Mouse (Mus musculus): ENCODE results near the gene Nisch. TPM values are rescaled to one million over a fixed set of nuclear protein-coding genes. Genes with fewer than 3 reads are reported as not detected.
A peak's percentile ranks its signal among the peaks of the same experiment; 100 is the strongest.

The Nisch gene
- polyA plus RNA-seq, 1 experiment from 2014 or later, result 377 TPM

DNA sequence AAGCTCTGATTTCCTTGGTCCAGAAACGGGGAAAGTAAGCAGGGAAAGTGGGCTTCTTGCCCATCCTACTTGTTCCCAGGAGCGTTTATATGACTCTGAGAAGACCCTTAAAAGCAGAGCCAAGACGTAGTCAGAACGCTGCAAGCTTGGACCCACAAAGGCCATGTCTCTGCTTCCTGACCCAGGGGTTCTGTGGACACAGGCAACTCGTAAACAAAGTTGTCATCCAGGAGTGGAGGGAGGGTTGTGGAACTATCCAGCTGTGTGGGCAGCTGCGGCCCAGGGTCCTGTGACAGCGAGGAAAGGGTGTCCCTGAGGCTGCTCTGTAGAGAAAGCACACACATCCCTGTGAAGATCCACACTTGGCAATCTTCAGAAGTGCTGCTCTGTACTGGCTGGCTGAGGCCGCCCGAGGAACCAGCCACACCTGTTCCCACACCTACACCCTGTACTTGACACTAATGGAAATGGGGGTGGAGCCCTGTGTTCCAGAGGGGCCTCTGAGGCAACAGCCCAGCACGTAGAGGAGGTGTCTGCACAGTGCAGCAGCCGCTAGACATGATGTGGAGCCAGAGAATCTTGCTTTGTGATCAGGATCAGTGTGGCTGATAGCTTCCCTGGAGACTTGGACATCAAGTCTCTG lies 83.6 kb downstream of the Nisch start:
- H3K4me1 ChIP-seq (replicated peaks; ENCODE audit: control insufficient read depth, insufficient read depth, low read length), result peaks cover 42% of the 10 kb centered on the region

DNA sequence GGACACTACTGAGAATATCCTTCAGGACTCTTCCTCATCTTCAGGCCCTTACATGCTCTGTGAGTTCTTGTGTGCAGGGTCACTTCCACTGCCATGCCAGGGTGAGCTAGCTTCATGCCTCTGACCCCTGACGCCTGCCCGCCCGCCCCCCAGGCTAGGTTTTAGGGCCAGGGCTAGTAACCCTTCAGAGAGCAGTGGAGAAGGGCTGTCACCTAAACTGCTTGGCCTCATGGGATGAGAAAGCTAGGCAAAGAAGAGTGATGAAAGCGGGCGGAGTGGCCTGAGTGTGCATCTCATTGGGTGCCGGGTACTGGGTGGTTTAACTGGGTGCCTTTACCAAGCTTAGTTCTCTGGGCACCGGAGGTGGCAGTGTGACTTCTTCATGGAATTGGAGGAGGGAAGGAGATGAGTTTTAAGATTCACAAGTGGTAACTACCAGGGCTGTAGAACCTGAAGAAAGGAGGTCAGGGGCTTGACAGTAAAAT lies 84.2 kb downstream of the Nisch start:
- no peak for ATAC-seq (ENCODE audit: low read depth)
- peaks cover 40% of the 10 kb centered on the region for H3K4me1 ChIP-seq (replicated peaks; ENCODE audit: control insufficient read depth, insufficient read depth, low read length)
- H3K9ac ChIP-seq (ENCODE audit: low read length), result peak overlapping the region; percentile 93
- peak overlapping the region; percentile 91 for H3K4me2 ChIP-seq (ENCODE audit: low read depth, low read length)
- H3K27ac ChIP-seq (ENCODE audit: low read length), result peak overlapping the region; percentile 93
- H3K36me3 ChIP-seq (ENCODE audit: control insufficient read depth, insufficient read depth, low read length), result peaks cover 29% of the 10 kb centered on the region
- peak overlapping the region; percentile 94 for H3K4me3 ChIP-seq (ENCODE audit: low read length)
- H3K9me3 ChIP-seq (ENCODE audit: control insufficient read depth, low read length), result no peaks in the 10 kb centered on the region
- 67% methylated on average over 7 of the region's 7 CpGs for WGBS
- no peaks in the 10 kb centered on the region for H3K27me3 ChIP-seq (ENCODE audit: control insufficient read depth, insufficient read depth, low read depth, low read length)

More for the DNA sequence above, 83.6 kb downstream of the Nisch start:
- peak overlapping the region; percentile 89 for H3K27ac ChIP-seq (ENCODE audit: low read length)
- peak; percentile 50 for ATAC-seq (ENCODE audit: low read depth)
- 24% methylated on average over 11 of the region's 11 CpGs for WGBS
- H3K4me3 ChIP-seq (ENCODE audit: low read length), result peak overlapping the region; percentile 94
- peak overlapping the region; percentile 93 for H3K9ac ChIP-seq (ENCODE audit: low read length)
- H3K9me3 ChIP-seq (ENCODE audit: control insufficient read depth, low read length), result no peaks in the 10 kb centered on the region
- peaks cover 34% of the 10 kb centered on the region for H3K36me3 ChIP-seq (ENCODE audit: control insufficient read depth, insufficient read depth, low read length)
- no peaks in the 10 kb centered on the region for H3K27me3 ChIP-seq (ENCODE audit: control insufficient read depth, insufficient read depth, low read depth, low read length)
- H3K4me2 ChIP-seq (ENCODE audit: low read depth, low read length), result peak overlapping the region; percentile 91

DNA sequence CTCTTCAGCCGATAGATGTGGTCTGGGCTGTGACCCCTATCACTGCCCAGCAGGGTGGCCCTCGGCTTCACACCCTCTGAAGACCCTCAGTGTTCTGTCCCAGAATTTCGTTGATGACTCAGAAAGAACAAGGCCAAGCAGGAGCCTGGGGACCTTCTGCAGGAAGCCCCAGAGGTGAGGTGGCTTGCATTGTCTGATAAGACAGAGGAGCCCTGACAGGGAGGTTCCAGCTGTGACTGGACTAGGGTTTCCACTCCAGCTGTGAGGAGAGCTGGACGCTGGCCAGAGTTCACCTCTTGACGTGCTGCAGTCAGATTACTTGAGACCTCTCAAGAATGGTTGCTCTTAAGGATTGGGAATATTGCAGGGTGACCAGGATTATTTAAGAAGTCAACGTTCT lies 84.7 kb downstream of the Nisch start:
- 1% methylated on average over 6 of the region's 6 CpGs for WGBS
- Histone ChIP-seq H3K9ac (ENCODE audit: low read length) (peak overlapping the region; percentile 93), H3K36me3 (ENCODE audit: control insufficient read depth, insufficient read depth, low read length) (peaks cover 24% of the 10 kb centered on the region), H3K9me3 (ENCODE audit: control insufficient read depth, low read length) (no peaks in the 10 kb centered on the region), H3K4me2 (ENCODE audit: low read depth, low read length) (peak overlapping the region; percentile 91), H3K27me3 (ENCODE audit: control insufficient read depth, insufficient read depth, low read depth, low read length) (no peaks in the 10 kb centered on the region), H3K4me3 (ENCODE audit: low read length) (peak overlapping the region; percentile 94), H3K27ac (ENCODE audit: low read length) (peak overlapping the region; percentile 93), H3K4me1 (replicated peaks; ENCODE audit: control insufficient read depth, insufficient read depth, low read length) (peaks cover 42% of the 10 kb centered on the region)
- no peak for ATAC-seq (ENCODE audit: low read depth)

DNA sequence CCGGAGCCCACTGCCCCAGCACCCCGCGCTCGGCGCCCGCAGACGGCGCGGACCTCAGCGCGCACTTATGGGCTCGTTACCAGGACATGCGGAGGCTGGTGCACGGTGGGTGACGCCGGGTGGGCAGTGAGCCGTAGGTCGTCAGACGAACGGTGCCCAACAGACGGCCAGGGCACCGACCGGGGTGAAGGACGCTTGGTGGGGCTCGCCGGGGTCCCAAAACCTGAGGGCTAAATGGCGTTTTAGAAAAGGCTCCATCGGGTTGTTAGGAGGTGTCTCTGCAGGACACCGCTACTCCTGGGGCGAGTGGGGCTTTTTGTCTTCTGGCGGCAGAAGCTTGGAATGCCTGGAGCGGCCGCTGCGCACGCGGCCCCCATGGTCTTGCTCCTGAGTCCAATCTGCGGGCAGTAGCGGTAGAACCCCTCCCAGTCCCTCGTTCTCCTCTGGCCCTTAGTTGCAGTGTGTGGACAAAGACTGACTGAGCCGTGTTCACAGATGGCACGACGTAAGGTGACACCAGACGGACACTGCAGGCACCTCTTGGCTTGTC lies 85.4 kb downstream of the Nisch start:
- Histone ChIP-seq H3K27ac (ENCODE audit: low read length) (peak overlapping the region; percentile 93), H3K27me3 (ENCODE audit: control insufficient read depth, insufficient read depth, low read depth, low read length) (no peaks in the 10 kb centered on the region), H3K4me2 (ENCODE audit: low read depth, low read length) (peak overlapping the region; percentile 91), H3K9me3 (ENCODE audit: control insufficient read depth, low read length) (no peaks in the 10 kb centered on the region), H3K36me3 (ENCODE audit: control insufficient read depth, insufficient read depth, low read length) (peaks cover 17% of the 10 kb centered on the region), H3K9ac (ENCODE audit: low read length) (peak overlapping the region; percentile 93), H3K4me1 (replicated peaks; ENCODE audit: control insufficient read depth, insufficient read depth, low read length) (peaks cover 46% of the 10 kb centered on the region), H3K4me3 (ENCODE audit: low read length) (peak overlapping the region; percentile 94)
- peak; percentile 1; the same call in 1 of the 2 replicates for ATAC-seq (ENCODE audit: low read depth)
- WGBS, result under 1% methylated on average over 43 of the region's 43 CpGs

DNA sequence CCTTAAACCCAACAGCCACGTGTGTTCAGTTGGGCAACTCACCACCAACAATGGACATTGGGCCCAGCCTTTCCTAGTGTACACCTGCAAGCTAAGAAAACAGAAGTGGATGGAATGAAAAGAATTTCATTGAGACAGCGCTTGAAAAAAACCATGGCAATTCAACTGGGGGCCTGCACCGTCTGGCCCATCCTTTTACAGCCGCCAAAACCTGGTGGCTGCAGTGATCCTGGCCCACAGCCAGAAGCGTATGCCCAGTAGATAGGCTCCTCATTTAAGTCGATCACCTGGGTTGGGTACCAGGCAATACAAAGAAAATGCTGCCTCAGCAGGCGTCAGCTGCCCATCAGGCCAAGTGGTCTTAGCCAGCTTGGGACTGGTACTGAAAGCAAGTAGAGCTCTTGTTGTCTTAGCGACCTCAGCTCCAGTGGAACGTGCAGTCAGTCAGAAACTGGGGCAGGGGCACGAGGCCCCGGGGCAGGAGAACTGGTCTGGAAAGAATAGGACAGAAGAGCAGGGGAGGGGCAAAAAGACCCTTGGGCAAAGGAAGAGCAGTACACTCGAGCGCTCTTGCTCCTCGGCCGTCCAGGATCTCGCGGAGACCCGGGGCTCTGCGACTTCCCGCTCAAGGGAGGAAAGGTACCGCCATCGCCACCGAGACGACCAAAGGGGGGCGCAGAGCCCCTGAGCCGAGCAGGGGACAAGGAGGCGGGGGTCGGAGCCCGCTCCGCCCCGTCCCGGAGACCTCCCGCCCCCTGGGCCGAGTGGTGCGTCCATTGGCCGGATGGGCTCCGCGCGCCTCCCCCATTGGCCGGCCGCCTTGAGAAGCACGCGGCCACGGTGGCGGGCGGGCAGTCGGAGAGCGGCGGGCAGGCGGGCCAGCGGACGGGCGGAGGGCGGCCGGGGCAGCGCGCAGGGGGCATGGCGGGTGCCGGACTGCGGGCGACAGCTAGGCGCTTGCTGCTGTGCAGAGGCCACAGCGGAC lies 86.2 kb downstream of the Nisch start, which contains the start of gene Nt5dc2:
TSS of gene Nt5dc2 (plus strand) at position 818 of the 985 bp plus-strand sequence.
- 4% methylated on average over 46 of the region's 63 CpGs for WGBS
- ATAC-seq (ENCODE audit: low read depth), result peak; percentile 84
- Histone ChIP-seq H3K36me3 (ENCODE audit: control insufficient read depth, insufficient read depth, low read length) (peaks cover 11% of the 10 kb centered on the region), H3K9me3 (ENCODE audit: control insufficient read depth, low read length) (no peaks in the 10 kb centered on the region), H3K4me1 (replicated peaks; ENCODE audit: control insufficient read depth, insufficient read depth, low read length) (peaks cover 48% of the 10 kb centered on the region), H3K27ac (ENCODE audit: low read length) (peak within 1 kb of the TSS; percentile 93), H3K4me3 (ENCODE audit: low read length) (peak within 1 kb of the TSS; percentile 94), H3K4me2 (ENCODE audit: low read depth, low read length) (peak within 1 kb of the TSS; percentile 91), H3K27me3 (ENCODE audit: control insufficient read depth, insufficient read depth, low read depth, low read length) (no peaks in the 10 kb centered on the region), H3K9ac (ENCODE audit: low read length) (peak within 1 kb of the TSS; percentile 93)

DNA sequence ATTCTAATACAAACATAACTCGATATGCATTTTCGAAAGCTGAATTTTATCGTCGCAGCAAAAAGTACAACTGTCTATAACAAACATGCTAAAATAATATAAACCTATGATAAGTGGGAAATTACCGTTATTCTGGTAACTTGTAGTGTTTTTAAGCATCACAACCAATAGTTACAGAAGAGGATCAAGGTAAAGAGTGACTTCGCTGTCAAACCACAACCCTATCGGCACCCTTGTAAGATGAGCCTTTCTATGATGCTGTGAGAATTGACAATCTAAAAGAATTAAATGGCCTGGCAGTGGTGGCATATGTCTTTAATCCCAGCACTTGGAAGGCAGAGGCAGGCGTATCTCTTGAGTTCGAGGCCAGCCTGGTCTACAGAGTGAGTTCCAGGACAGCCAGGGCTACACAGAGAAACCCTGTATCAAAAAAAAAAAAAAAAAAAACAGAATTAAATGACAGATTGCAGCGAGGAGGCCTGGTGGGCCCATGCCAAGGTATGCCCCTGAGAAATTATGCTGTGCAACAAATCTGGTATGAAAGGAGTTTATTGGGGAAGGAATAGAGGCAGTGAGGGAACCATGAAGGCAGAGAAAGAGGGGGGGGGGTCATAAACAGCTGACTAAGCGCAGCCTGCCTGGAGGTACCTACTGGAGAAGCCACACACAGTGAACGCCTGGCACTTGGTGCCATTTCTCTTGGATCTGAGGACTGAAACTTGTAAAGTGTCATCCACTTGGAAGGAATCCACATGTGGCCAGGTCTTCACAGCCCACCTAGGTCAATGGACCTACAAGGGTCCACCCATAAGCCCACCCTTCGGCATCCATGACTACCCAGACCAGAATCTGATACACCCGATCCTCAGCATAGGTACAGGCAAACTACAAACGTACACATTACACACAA lies 87.2 kb downstream of the Nisch start:
- H3K27me3 ChIP-seq (ENCODE audit: control insufficient read depth, insufficient read depth, low read depth, low read length), result no peaks in the 10 kb centered on the region
- H3K9me3 ChIP-seq (ENCODE audit: control insufficient read depth, low read length), result no peaks in the 10 kb centered on the region
- H3K27ac ChIP-seq (ENCODE audit: low read length), result peak overlapping the region; percentile 93
- H3K36me3 ChIP-seq (ENCODE audit: control insufficient read depth, insufficient read depth, low read length), result 0 out of 2 replicates have a peak, but pooled peaks cover 1% of the 10 kb centered on the region
- peak overlapping the region; percentile 82 for H3K4me3 ChIP-seq (ENCODE audit: low read length)
- H3K9ac ChIP-seq (ENCODE audit: low read length), result peak overlapping the region; percentile 40; the same call in 1 of the 2 replicates
- no peak for ATAC-seq (ENCODE audit: low read depth)
- H3K4me1 ChIP-seq (replicated peaks; ENCODE audit: control insufficient read depth, insufficient read depth, low read length), result peaks cover 48% of the 10 kb centered on the region
- WGBS, result 61% methylated on average over 15 of the region's 15 CpGs
- H3K4me2 ChIP-seq (ENCODE audit: low read depth, low read length), result peak overlapping the region; percentile 91

DNA sequence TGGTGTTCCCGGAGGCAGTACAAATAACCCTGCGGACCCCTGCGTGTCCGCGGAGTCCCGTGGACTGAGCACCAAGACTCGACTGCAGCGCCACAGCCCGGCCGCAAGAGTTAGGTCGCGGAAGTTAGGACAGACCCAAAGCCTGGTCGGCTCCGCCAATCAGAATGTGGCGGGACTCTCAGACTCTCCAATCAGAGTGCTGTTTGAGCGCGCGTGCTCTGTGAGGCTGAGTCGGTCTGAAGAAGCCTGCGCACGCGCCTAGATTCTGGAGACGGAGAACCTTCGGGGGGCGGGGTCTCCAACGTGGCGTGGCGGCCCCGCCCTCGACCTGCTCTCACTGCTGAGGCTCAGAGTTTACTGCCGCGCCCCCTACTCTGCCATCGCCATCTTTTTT lies 87.9 kb downstream of the Nisch start, which contains the start of gene Smim4:
TSS of gene Smim4 (minus strand) at position 131 of the 394 bp plus-strand sequence.
- Histone ChIP-seq H3K27ac (ENCODE audit: low read length) (peak within 1 kb of the TSS; percentile 95), H3K27me3 (ENCODE audit: control insufficient read depth, insufficient read depth, low read depth, low read length) (no peaks in the 10 kb centered on the region), H3K36me3 (ENCODE audit: control insufficient read depth, insufficient read depth, low read length) (0 out of 2 replicates have a peak, but pooled peaks cover 2% of the 10 kb centered on the region), H3K9ac (ENCODE audit: low read length) (peak within 1 kb of the TSS; percentile 94), H3K4me2 (ENCODE audit: low read depth, low read length) (peak within 1 kb of the TSS; percentile 64), H3K4me3 (ENCODE audit: low read length) (peak within 1 kb of the TSS; percentile 82), H3K9me3 (ENCODE audit: control insufficient read depth, low read length) (no peaks in the 10 kb centered on the region), H3K4me1 (replicated peaks; ENCODE audit: control insufficient read depth, insufficient read depth, low read length) (peaks cover 40% of the 10 kb centered on the region)
- ATAC-seq (ENCODE audit: low read depth), result peak; percentile 91
- WGBS, result under 1% methylated on average over 33 of the region's 33 CpGs

All from lung, embryonic 16.5 days (tissue).